Mouse (Mus musculus): Measurements from ENCODE around the gene Tesk1. TPM values are rescaled to one million over a fixed set of nuclear protein-coding genes. Genes with fewer than 3 reads are reported as not detected.
A peak's percentile ranks its signal among the peaks of the same experiment; 100 is the strongest.

Tesk1 gene
- polyA plus RNA-seq, 1 experiment from 2014 or later, result 8.0 TPM

- Histone ChIP-seq H3K4me1 (ENCODE audit: insufficient read depth, low read depth, low read length) (peaks cover 17% of the 10 kb centered on the region), H3K4me3 (ENCODE audit: low read depth, low read length) (no peak overlapping the region), H3K9ac (replicated peaks; ENCODE audit: low read depth) (no peak overlapping the region), H3K27me3 (replicated peaks; ENCODE audit: insufficient read depth, low read length) (no peaks in the 10 kb centered on the region), H3K27ac (ENCODE audit: low read length) (no peak overlapping the region), H3K9me3 (ENCODE audit: low read length) (no peaks in the 10 kb centered on the region), H3K4me2 (replicated peaks; ENCODE audit: low read depth, low read length) (no peak overlapping the region), H3K36me3 (ENCODE audit: insufficient read depth, low read length) (peaks cover 55% of the 10 kb centered on the region)
- WGBS, result 86% methylated on average over 20 of the region's 20 CpGs
- TF ChIP-seq CTCF (IDR thresholded peaks at IDR 0.05), result no peak
- no peak for TF ChIP-seq EP300 (IDR thresholded peaks at IDR 0.05)
- ATAC-seq, result no peak
- no peak for DNase-seq (ENCODE audit: low spot score)
These were observed 18.3 kb upstream of the Tesk1 start for GRCm38 (mm10) chr4:43423267-43423934.

DNA sequence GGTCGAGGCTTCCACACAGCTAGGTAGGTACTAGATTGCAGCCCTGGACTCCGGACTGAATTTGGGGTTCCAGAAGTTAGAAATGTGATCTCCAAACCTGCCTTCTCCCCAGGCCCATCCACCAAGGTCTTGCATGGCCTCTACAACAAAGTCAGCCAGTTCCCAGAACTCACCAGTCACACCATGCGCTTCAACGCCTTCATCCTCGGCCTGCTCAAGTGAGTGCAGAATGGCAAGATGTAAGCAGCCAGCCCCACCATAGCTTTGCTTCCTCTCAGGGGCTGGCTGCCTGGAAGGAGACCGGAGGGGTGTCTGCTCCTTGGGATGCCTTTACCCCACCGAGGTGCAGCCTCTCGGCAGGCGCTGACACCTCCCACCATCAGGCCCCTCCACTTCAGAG, 17.7 kb upstream of the Tesk1 start:
- Histone ChIP-seq H3K9me3 (ENCODE audit: low read length) (no peaks in the 10 kb centered on the region), H3K4me3 (ENCODE audit: low read depth, low read length) (no peak overlapping the region), H3K4me2 (replicated peaks; ENCODE audit: low read depth, low read length) (no peak overlapping the region), H3K4me1 (ENCODE audit: insufficient read depth, low read depth, low read length) (peaks cover 11% of the 10 kb centered on the region; the same call in 1 of the 2 replicates), H3K9ac (replicated peaks; ENCODE audit: low read depth) (no peak overlapping the region), H3K36me3 (ENCODE audit: insufficient read depth, low read length) (peaks cover 55% of the 10 kb centered on the region), H3K27ac (ENCODE audit: low read length) (no peak overlapping the region), H3K27me3 (replicated peaks; ENCODE audit: insufficient read depth, low read length) (no peaks in the 10 kb centered on the region)
- DNase-seq (ENCODE audit: low spot score), result no peak
- TF ChIP-seq CTCF (IDR thresholded peaks at IDR 0.05), result no peak
- TF ChIP-seq EP300 (IDR thresholded peaks at IDR 0.05), result no peak
- 82% methylated on average over 9 of the region's 9 CpGs for WGBS
- ATAC-seq, result no peak

DNA sequence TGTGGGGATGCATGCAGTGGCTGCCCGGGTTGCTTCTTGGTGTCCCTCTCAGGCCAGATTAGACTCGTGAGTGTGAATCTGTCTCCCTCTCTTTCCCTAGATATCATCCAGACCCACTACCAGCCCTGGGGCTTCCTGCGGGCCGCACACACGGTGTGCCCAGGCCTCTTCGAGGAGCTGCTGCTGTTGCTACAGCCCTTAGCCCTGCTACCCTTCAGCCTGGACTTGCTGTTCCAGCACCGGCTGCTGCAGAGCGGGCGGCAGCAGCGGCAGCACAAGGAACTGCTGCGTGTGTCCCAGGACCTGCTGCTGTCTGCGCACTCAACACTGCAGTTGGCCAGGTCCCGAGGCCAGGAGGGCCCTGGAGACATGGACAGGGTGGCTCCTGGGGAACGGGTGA, 16.5 kb upstream of the Tesk1 start:
- no peaks in the 10 kb centered on the region for H3K27me3 ChIP-seq (replicated peaks; ENCODE audit: insufficient read depth, low read length)
- no peaks in the 10 kb centered on the region; the same call in 1 of the 2 replicates for H3K4me1 ChIP-seq (ENCODE audit: insufficient read depth, low read depth, low read length)
- peaks cover 55% of the 10 kb centered on the region for H3K36me3 ChIP-seq (ENCODE audit: insufficient read depth, low read length)
- H3K27ac ChIP-seq (ENCODE audit: low read length), result no peak overlapping the region
- ATAC-seq (no peak), DNase-seq (ENCODE audit: low spot score) (no peak)
- H3K9me3 ChIP-seq (ENCODE audit: low read length), result no peaks in the 10 kb centered on the region
- H3K4me2 ChIP-seq (replicated peaks; ENCODE audit: low read depth, low read length), result no peak overlapping the region
- no peak overlapping the region for H3K4me3 ChIP-seq (ENCODE audit: low read depth, low read length)
- WGBS, result 42% methylated on average over 14 of the region's 14 CpGs
- no peak for TF ChIP-seq CTCF (IDR thresholded peaks at IDR 0.05)
- TF ChIP-seq EP300 (IDR thresholded peaks at IDR 0.05), result no peak
- no peak overlapping the region for H3K9ac ChIP-seq (replicated peaks; ENCODE audit: low read depth)

- no peaks in the 10 kb centered on the region for H3K27me3 ChIP-seq (replicated peaks; ENCODE audit: insufficient read depth, low read length)
- no peak overlapping the region for H3K9ac ChIP-seq (replicated peaks; ENCODE audit: low read depth)
- TF ChIP-seq CTCF (IDR thresholded peaks at IDR 0.05) (no peak), EP300 (IDR thresholded peaks at IDR 0.05) (no peak)
- WGBS, result 44% methylated on average over 31 of the region's 31 CpGs
- no peak overlapping the region for H3K4me2 ChIP-seq (replicated peaks; ENCODE audit: low read depth, low read length)
- ATAC-seq, result peak; percentile 20
- no peak for DNase-seq (ENCODE audit: low spot score)
- no peaks in the 10 kb centered on the region for H3K9me3 ChIP-seq (ENCODE audit: low read length)
- H3K27ac ChIP-seq (ENCODE audit: low read length), result no peak overlapping the region
- no peaks in the 10 kb centered on the region for H3K4me1 ChIP-seq (ENCODE audit: insufficient read depth, low read depth, low read length)
- H3K4me3 ChIP-seq (ENCODE audit: low read depth, low read length), result no peak overlapping the region
- H3K36me3 ChIP-seq (ENCODE audit: insufficient read depth, low read length), result peaks cover 55% of the 10 kb centered on the region
These were observed 15.9 kb upstream of the Tesk1 start for GRCm38 (mm10) chr4:43425648-43426380.

DNA sequence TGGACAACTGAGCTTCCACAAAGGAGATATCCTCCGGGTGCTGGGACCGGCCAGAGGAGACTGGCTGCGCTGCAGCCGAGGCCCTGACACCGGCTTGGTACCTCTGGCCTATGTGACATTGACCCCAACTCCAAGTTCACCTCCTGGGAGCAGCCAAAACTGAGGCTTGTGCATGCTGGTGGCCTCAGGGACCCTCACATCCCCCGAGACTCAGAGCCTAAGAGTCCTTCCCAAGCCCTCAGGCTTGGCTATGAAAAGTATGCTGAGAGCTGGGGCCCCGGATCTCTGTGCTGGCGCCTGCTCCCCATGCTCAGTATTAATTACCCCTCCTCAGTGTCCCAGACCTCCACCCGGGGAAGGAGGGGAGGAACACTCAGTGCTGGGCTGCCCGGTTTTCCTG, 15.3 kb upstream of the Tesk1 start:
- no peaks in the 10 kb centered on the region for H3K27me3 ChIP-seq (replicated peaks; ENCODE audit: insufficient read depth, low read length)
- peaks cover 55% of the 10 kb centered on the region for H3K36me3 ChIP-seq (ENCODE audit: insufficient read depth, low read length)
- ATAC-seq (no peak), DNase-seq (ENCODE audit: low spot score) (no peak)
- TF ChIP-seq CTCF (IDR thresholded peaks at IDR 0.05), result no peak
- TF ChIP-seq EP300 (IDR thresholded peaks at IDR 0.05), result no peak
- H3K4me2 ChIP-seq (replicated peaks; ENCODE audit: low read depth, low read length), result no peak overlapping the region
- no peaks in the 10 kb centered on the region for H3K4me1 ChIP-seq (ENCODE audit: insufficient read depth, low read depth, low read length)
- 68% methylated on average over 10 of the region's 10 CpGs for WGBS
- no peak overlapping the region for H3K27ac ChIP-seq (ENCODE audit: low read length)
- H3K9me3 ChIP-seq (ENCODE audit: low read length), result no peaks in the 10 kb centered on the region
- no peak overlapping the region for H3K9ac ChIP-seq (replicated peaks; ENCODE audit: low read depth)
- no peak overlapping the region for H3K4me3 ChIP-seq (ENCODE audit: low read depth, low read length)

DNA sequence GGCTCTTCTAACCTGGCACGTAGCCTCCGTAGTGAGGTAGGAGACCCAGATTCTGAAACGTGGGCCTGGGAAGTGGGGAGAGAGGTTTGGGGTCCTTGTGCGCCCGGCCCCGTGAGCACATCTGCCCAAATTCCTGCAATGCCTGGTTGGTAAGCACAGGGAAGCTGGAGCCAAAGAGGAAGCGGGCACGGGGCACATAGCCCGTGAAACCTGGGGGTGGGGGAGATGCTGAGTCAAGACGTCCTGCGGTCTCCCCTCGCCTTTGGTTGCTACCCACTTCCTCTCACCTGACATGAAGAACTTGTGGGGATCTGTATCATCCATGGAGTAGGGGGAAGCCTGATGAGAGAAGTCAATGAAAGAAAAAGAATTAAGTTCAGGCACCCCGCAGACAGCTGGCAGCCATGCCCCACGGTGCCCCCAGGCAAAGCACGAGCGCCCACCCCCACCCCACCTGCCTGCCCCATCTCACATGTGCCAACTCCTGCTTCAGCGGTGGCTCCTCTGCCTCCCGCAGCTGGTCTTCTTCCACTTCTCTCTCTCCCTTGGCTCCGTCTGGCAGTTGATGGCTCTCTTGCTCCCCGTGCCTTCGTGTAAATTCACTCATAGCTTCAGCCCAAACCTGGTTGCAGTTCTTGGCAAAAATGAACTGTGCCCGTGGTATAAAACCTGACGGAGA, 14.1 kb upstream of the Tesk1 start:
- no peak overlapping the region for H3K27ac ChIP-seq (ENCODE audit: low read length)
- H3K4me2 ChIP-seq (replicated peaks; ENCODE audit: low read depth, low read length), result no peak overlapping the region
- no peak for TF ChIP-seq CTCF (IDR thresholded peaks at IDR 0.05)
- no peak for TF ChIP-seq EP300 (IDR thresholded peaks at IDR 0.05)
- no peak for DNase-seq (ENCODE audit: low spot score)
- no peaks in the 10 kb centered on the region for H3K27me3 ChIP-seq (replicated peaks; ENCODE audit: insufficient read depth, low read length)
- H3K9ac ChIP-seq (replicated peaks; ENCODE audit: low read depth), result no peak overlapping the region
- ATAC-seq, result no peak
- no peak overlapping the region for H3K4me3 ChIP-seq (ENCODE audit: low read depth, low read length)
- no peaks in the 10 kb centered on the region for H3K4me1 ChIP-seq (ENCODE audit: insufficient read depth, low read depth, low read length)
- H3K36me3 ChIP-seq (ENCODE audit: insufficient read depth, low read length), result peaks cover 44% of the 10 kb centered on the region
- H3K9me3 ChIP-seq (ENCODE audit: low read length), result no peaks in the 10 kb centered on the region
- WGBS, result 42% methylated on average over 23 of the region's 23 CpGs

Measured in lung, postnatal 0 days (tissue).